Mouse (Mus musculus) 416B (cell line): ENCODE data around the gene Trappc1.

Experiments used
- DNase-seq: peaks from one replicate; pipeline ENCODE4 v3.0.0; 2011; ENCODE audit warnings: low read depth

Trappc1 gene

DNA sequence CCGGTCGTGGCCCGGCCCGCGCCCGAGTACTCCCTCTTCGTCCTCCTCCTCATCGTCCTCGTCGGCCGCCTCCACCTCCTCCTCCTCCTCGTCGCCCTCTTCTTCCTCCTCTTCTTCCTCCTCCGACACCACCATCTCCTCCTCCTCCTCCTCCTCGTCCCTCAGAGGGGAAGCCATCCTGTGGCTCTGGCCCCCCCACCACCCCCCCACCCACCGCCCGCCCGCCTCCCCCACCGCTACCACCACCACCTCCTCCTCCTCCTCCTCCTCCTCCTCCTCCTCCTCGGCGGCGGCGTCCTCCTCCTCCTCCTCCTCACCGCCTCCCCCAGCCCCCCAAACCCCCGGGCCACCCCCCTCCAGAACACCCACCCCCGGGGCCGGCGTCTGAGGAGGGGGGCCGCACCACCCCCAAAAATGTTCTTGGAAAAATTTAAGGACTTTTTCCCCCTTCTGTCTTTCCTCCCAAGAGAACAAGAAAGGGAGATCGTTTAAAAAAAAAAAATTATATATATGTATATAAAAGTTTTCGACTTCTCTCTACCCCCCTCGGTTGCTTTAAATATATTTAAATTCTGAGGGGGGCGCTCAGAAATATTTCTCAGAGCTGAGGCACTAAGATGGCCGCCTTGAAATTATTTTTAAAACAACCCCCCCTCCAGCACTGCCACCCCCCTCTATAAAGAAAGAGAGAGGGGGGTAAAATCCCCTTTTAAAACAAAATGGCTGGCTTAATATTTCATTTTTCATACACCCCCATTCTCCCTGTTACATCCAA, 45.6 kb downstream of the Trappc1 start, which contains the start of gene Chd3:
Chd3 (minus strand) TSS at position 192 of the 775 bp plus-strand sequence.
- peak; percentile 44 for DNase-seq

DNA sequence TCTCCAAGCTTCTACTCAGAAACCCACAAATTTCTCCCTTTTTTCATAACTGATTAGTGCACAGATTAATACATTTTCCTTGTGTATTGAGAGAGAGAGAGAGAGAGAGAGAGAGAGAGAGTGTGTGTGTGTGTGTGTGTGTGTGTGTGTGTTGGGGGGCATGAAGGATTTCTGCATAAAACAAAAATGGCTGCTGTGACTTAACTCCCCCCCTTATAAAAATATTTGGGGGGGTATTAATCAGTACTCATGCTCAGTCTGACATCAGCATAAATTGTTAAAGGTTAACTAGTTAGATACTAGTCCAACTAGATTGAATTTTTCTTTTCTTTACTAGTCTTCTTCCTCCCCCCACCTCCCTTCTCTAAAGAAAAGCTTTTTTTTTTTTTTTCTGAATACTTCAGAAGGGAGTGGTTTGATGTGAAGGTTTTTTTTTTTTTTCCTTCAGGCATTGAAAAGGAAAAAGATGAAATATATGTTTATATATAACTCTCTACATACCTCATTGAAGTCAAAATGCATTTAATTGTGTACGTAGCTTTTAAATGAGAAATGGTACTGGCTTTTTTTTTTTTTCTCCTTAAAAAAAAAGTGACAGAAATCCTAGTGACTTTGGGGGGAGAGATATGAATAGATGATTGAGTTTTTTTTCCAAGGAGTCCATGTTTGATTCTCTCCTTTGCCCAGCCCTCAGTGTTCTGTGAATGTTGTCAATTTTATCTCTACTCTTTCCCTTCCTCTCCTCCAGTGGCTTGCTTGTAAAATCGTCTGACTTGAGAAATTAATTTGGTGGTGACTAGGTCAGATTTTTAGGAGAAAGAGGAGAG, 46.4 kb downstream of the Trappc1 start:
- DNase-seq: peak; percentile 52

GRCm38 (mm10) chr11:69370817-69371215, 47.0 kb downstream of the Trappc1 start:
- no peak for DNase-seq

DNA sequence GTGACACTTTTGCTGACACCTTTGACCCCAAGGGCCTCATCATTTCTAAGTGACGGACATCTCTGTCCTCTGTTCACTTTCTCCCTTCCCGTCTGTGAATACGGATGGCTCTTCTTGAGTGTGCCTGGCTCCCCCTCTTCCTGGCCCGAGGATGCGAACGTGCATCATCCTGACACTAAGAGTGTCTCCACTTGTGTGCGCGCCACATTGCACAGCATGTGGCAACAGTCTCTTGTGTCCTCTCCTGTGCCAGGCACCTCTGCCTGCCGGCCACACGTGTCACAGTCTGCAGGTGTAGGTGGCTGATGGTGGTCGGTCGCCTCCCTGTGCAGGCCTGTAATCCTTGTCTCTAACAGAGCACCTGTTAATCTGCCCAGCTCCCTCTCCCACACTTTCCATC, 47.8 kb downstream of the Trappc1 start:
- DNase-seq: no peak

DNA sequence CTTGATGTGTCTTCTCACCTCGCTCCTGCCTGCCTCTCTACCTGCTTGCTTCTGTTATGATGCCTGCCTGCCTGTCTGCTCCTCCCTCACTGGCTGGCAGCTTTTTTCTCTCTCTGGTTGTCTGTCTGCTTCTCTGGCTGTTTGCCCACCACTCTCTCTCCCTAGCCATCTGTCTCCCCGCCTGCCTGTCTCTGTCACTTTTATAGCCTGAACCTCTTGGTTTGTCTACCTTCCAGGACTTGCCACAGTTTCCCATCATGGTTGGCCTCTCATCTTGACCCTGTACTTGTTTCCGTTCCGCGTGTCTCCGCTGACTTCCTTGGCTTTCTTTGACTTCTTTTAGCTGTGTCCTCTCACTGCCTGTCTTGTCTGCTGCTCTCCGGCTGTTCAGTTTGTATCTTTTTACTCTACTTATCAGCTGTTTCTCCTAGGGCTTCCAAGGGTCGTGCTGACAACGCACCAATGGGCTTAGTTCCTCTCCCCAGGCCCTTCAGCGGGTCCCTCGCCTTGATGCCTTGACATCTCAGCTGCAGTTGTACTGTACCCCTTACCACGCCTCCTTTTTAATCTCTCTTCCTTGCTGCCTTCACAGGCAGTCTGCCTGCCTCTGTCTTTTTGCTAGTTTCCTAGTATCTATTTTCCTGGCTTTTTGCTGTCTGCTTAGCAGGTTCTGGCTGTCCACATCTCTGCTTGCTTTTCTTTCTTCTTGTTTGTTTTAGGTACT, 48.4 kb downstream of the Trappc1 start:
- DNase-seq: no peak

DNA sequence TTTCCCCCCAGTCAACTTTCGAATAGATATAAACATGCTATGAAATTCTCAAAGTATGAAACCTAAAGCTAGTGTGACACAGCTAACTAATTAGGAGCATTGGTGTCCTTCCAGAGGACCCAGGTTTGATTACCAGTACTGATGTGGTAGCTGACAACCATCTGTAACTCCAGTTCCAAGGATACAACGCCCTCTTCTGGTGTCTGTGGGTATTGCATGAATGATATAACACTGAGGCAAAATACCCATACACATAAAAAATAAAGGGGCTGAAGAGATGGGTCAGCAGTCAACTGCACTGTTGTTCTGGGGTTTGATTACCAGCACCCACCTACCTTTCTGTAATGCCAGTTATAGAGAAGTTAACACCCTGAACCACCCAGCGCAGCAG, 49.0 kb downstream of the Trappc1 start:
- DNase-seq: peak; percentile 40

GRCm38 (mm10) chr11:69373223-69373965, 49.6 kb downstream of the Trappc1 start:
- DNase-seq: no peak
